Mouse (Mus musculus): ENCODE measurements around the gene Chn2.

DNA sequence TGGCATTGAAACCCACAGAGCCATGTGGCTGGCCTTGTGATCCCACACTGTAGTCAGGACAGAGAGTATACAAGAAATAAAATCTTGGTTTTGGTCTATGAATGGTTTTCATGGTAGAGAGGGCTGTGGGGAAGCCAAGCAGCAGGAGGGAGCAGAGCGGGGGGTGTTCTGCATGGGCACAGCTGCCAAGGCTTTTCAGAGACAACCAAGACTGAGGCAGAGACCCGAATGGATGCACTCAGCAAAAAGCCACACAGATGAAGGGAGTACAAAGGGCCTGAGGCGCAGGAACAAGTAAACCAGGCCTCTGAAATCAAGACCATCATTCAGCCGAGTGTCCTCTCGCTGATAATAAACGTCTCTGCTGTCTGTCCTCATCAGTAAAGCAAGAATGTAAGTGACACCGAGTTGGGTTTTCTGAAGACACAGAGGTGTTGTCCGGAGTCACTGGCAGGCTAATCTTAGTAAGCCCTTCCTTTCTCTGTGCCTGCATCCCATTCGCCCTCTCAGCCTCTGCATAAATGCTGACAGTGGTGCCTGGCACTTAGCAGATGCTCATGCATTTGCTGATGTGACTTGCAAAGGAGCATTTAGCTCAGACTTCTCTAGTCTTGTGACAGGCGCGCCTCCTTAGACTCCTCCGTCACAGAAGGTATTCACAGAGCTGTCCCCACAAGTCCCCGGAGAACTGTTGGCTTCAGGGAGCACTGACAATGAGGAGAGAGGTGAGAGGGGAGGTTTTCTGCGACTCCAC, 144.6 kb downstream of the Chn2 start:
- TF ChIP-seq CTCF (IDR thresholded peaks at IDR 0.05; ENCODE audit: insufficient read depth, low read length) (no peak), POLR2A (IDR thresholded peaks at IDR 0.05; ENCODE audit: borderline replicate concordance, extremely low read depth, low read depth, low read length) (no peak)

Measured in lung, adult 2 months (tissue).